Mouse (Mus musculus): ENCODE measurements at regions not wholly inside any gene's neighbourhood (a gene's known extent, or its start where the extent isn't known, plus 50 kb on each side); places are given as distances from the start of the nearest gene placed in this dataset.

- DNase-seq (ENCODE audit: low spot score): no peak
Observed at GRCm38 (mm10) chr1:164628840-164629239, 167.6 kb upstream of the Dpt start.

GRCm38 (mm10) chr1:164622946-164623345 is 164.8 kb upstream of the Atp1b1 start:
- DNase-seq (ENCODE audit: low spot score): no peak

GRCm38 (mm10) chr1:164622417-164622816 is 164.3 kb upstream of the Atp1b1 start:
- DNase-seq (ENCODE audit: low spot score): no peak

DNA sequence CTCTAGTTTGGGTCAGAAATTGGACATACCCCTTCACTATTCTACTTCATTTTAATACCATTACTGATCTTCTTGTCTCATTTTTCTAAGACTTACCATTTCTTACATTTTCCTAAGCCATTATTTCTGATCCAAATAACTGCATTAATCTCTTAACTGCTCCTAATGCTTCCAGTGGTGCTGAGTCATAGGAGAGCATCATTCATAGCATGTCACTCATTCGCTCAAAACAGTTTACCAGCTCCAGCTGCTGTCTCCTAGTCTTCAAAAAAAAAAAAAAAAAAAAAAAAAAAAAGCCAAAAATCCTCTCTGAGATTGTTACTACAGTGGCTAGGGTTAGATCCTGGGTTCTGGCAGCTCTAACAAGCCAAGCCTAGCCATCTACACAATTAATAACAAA is 162.0 kb upstream of the Atp1b1 start:
- DNase-seq (ENCODE audit: low spot score): no peak

- no peak for DNase-seq (ENCODE audit: low spot score)
Observed at GRCm38 (mm10) chr1:164617871-164618270, 159.7 kb upstream of the Atp1b1 start.

- no peak for DNase-seq (ENCODE audit: low spot score)
Observed at GRCm38 (mm10) chr1:164607061-164607460, 148.9 kb upstream of the Atp1b1 start.

DNA sequence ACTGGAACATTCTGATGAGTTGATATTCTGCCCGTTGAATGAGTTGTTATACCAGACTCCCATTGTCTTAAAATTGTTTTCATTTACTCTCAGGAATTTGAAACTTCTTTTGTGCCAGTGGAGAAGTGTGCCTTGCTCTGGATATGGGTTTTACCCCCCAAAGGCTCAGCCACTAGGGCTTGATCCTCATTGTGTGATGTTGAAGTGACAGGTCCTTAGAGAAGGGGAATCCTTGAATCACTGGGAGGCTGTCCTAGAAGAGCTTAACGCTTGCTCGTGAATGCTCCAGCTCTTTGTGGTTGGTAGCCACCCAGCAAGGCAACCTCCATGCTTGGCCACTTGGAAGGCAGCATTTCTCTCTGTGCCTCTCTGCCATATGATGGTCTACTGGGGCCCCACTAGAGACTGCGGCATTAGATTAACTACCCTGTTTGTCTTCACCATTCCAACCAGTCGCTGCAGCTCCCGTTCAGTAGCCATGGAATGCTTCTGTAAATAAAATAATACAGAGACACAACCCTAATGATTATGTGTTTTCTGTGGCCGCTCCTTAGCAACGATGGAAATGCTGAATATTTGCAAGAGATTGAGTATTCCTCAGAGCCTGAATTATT is 148.1 kb upstream of the Atp1b1 start:
- peak; percentile 5 for DNase-seq (ENCODE audit: low spot score)

GRCm38 (mm10) chr1:164603433-164603832 is 145.3 kb upstream of the Atp1b1 start:
- DNase-seq (ENCODE audit: low spot score): no peak

- no peak for DNase-seq (ENCODE audit: low spot score)
Observed at GRCm38 (mm10) chr1:164602568-164602967, 144.4 kb upstream of the Atp1b1 start.

DNA sequence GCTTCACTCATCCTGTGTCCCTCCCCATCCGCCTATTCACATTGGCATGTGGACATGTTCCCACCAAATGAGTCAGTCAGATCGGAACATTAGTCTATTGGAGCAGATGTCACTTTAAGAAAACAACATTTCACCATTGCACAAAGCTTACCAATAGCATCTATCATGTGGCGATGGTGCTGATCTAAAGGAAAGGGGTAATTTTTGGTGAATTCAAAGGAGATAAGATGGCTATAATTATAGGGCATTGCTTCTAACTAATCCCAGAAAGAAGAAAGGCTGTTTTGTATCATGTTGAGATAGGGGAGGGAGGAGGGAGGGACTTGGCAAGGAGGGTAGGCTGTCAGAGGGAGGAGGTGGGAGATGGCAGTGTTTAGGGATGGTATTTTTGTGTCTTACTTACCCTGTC is 132.1 kb upstream of the Atp1b1 start:
- no peak for DNase-seq (ENCODE audit: low spot score)

DNA sequence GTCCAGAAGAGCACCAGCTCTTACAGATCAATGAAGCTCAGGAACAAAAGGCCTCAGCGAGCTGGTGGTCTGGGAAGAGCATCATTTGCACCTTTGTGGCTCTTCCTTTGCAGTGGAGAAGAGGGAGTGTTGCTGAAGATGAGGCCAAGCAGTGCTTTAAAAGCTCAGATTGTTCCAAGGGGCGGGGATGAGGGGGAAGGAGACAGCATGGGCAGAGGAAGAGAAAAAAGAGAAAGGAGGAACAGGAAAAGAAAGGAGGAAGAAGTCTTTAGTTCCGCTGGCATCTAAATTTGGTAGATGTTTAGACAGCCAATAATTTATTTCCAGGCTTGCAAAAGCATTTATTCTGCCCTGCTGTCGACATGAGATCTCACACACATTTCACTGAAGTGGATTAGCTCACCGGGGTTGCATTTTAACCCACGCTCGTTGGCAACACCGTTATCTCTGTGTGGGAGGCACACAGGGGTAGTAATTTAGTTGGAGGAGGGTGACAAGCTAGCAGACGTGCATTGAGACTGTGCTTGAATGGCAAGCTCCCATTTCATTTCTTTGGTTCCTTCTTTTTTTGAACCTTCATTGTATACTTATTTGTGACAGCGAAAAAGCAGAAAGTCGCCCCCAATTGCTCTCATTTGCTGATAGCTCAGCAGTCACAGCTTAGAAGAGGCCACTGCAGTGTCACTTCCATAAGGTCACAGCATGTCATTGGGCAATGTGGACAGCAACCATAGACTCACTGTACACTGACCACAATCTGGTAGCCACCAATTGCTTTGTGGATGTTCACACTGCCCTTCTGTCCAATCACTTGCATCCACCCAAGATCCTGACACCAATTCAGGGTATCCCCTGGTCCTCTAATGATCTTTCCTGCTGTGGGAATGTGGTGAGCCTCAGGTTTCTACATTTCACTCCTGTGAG is 128.2 kb upstream of the Atp1b1 start:
- DNase-seq (ENCODE audit: low spot score): no peak

GRCm38 (mm10) chr1:164576856-164577489 is 118.8 kb upstream of the Atp1b1 start:
- peak; percentile 69 for DNase-seq (ENCODE audit: low spot score)

GRCm38 (mm10) chr1:164573639-164574038 is 115.5 kb upstream of the Atp1b1 start:
- no peak for DNase-seq (ENCODE audit: low spot score)

DNA sequence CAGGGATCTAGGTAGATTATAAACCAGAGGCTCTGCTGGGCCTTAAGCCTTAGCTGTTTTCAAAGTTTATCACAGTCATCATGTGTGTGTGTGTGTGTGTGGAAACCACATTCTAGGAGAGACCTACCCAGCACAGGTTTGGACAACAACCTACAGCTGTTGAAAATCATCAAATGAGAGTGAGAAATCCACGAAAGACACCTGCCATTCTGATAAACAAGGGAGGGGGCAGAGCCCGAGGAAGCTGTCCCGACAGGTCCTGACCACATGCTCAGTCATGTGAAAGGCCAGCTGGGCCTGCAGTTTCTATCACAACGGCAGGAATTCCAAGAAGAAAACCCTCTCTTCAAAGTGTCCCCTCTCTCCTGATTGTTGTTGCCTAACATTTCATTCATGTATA is 114.0 kb upstream of the Atp1b1 start:
- no peak for DNase-seq (ENCODE audit: low spot score)

DNA sequence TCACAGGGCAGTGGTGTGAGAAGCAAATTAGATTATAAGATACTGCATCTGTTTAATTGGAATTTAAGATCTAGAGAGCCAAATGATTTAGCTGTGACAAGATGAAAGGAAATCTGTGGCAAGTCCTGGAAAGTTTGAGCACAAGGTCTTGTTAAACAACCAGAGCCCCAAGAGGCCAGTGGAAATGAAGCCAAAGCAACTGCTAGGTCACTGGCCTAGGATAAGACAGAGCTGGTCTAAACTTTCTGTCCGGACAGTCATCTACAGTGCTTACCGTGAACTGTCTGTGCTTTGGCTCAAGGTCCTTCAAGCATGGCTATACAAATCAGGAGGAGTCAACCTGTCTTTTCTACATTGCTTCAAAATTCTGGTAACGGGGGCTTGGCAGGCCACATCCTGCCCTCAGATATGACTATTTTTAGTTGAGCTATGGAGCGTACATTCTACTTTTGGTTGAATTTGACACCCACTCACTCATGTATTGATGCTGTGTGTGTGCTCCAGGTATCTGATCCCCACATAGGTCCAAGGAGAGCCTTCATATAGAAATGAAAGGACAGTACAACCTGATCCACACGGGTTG is 113.4 kb upstream of the Atp1b1 start:
- no peak for DNase-seq (ENCODE audit: low spot score)

- DNase-seq (ENCODE audit: low spot score): no peak
Observed at GRCm38 (mm10) chr1:164564847-164565246, 106.7 kb upstream of the Atp1b1 start.

DNA sequence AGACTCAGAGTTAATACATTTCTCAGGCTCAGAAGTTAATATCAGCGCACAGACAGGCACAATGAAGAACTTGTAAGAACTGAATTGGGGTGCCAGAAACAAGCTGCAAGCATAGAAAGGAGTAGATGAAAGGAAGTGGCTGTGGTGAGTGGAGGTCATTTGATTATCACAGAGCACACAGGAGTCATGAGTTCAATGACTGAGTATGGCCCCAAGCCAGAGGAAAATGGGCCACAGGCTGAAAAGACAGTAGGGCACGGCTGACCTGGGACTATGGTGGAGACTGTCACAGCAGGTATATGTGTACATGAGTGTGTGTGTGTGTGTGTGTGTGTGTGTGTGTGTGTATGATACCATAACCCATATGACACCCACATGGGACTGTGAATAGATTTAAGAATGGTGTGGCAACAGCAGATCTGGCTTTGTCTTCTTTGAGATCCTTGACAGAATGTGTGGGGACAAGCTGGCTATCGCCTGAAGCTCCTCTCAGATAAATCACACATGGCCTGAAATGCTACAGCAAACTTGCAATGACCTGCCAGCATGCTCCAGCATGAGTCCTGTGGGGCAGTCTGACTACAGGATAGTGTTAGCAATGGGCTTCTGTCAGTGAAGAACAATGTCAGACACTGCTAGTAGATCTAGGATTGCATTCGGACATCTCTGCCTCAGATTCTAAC is 101.5 kb upstream of the Atp1b1 start:
- no peak for DNase-seq (ENCODE audit: low spot score)

DNA sequence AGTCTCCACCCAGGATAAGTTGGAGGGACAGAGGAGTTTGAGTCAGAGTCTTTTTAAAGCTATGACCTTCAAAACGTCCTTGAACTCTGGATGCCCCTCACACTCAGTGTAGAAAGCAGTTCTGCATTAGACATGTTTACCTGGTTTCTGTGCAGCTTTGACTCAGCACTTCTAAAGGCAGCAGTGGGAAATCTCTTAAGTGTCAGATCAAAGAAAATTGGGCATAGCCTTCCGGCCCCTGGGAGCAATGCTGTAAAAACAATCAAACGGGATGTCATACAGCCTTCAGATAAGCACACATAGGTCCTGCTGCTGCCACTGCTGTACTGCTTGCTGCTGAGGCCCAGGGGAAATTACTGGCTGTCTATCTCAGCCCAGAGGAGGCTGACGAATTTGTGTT is 94.5 kb upstream of the Atp1b1 start:
- no peak for DNase-seq (ENCODE audit: low spot score)

- DNase-seq (ENCODE audit: low spot score): no peak
Observed at GRCm38 (mm10) chr1:164551019-164551418, 92.9 kb upstream of the Atp1b1 start.

- no peak for DNase-seq (ENCODE audit: low spot score)
Observed at GRCm38 (mm10) chr1:164550596-164550995, 92.4 kb upstream of the Atp1b1 start.

DNA sequence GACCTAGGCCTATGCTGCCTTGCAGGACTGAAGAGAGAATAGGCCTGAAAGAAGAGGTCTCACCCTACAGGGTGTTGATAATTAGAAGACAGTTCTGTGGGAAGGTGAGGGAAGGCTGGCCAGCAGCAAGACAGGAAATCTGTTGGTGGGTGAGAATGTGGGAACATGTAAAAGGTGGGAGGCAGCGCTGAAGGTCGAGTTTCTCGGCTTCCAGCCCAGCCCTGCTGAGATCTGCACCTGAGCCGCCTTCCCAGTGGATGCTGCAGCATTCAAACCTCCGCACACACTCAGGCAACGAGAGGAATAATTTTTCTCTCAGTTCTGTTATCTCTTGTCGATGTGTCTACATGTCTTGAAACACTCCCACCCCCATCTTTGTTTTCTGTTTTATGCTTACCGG is 89.9 kb upstream of the Atp1b1 start:
- DNase-seq (ENCODE audit: low spot score): no peak

DNA sequence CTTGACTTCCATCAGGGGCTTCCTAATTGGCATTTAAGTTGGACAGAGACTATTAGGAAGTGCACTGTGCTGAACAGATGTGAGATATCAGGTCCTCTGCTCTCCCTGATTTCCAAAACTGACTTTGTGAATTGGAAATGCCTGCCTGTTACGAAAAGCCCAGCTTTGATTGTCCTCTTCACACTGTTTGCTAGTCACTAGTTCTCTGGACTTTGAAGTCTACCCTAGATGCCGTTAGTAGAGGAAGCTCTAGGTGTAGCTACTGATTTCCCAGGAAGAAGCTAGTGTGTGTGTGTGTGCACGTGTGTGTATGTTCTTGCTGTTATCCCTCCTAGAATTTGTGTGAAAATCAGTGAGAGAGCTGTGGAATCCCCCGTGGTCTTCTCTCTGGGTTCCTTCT is 87.7 kb upstream of the Atp1b1 start:
- DNase-seq (ENCODE audit: low spot score): no peak
